Mouse (Mus musculus) layer of hippocampus, adult 2 months (tissue): ENCODE data around the gene Micall1. TPM values are rescaled to one million over a fixed set of nuclear protein-coding genes. Genes with fewer than 3 reads are reported as not detected.

Source experiments
- DNase-seq, 2 experiments: peaks; one replicate each; pipeline ENCODE4 v3.0.0; 2022; ENCODE audit warnings: low spot score in 2 of 2
- H3K27ac ChIP-seq: fragments of 200-600 bp; 2 replicates; pipeline ENCODE4 v1.8.1; 2022
- H3K4me3 ChIP-seq: fragments of 200-600 bp; 2 replicates; pipeline ENCODE4 v1.8.1; 2022; ENCODE audit warnings: mild to moderate bottlenecking
- CTCF ChIP-seq: fragments of 200-600 bp; conservative IDR thresholded peaks from 2 replicates; pipeline ENCODE4 v1.8.1; 2022; ENCODE audit warnings: antibody characterized with exemption, mild to moderate bottlenecking, moderate library complexity
- total RNA-seq, 2 experiments: library from RNA; stranded (reverse); gene quantifications; 2 replicates each; pipeline ENCODE4 v1.2.3; 2021

Gene Micall1
- total RNA-seq, 2 experiments from 2014 or later, result 31.4 to 35.3 TPM

GRCm38 (mm10) chr15:79100391-79100790 lies 8.3 kb upstream of the Micall1 start:
- Histone ChIP-seq H3K4me3 (no peak overlapping the region), H3K27ac (peak overlapping the region; percentile 91)
- TF ChIP-seq CTCF, result no peak
- no peak for DNase-seq

- no peak for TF ChIP-seq CTCF
- H3K27ac ChIP-seq, result peak overlapping the region; percentile 72
- DNase-seq, result no peak
- no peak overlapping the region for H3K4me3 ChIP-seq
Observed at GRCm38 (mm10) chr15:79101531-79101930, 7.2 kb upstream of the Micall1 start.

- Histone ChIP-seq H3K4me3 (no peak overlapping the region), H3K27ac (peak overlapping the region; percentile 73)
- DNase-seq, result no peak
- TF ChIP-seq CTCF, result no peak
Observed at GRCm38 (mm10) chr15:79103264-79103663, 5.4 kb upstream of the Micall1 start.

GRCm38 (mm10) chr15:79105804-79106203 lies 2.9 kb upstream of the Micall1 start:
- DNase-seq, result no peak
- no peak for TF ChIP-seq CTCF
- H3K27ac ChIP-seq, result no peak overlapping the region
- H3K4me3 ChIP-seq, result no peak overlapping the region

GRCm38 (mm10) chr15:79107966-79108365 lies 732 bp upstream of the Micall1 start:
- peak overlapping the region; percentile 96 for H3K27ac ChIP-seq
- H3K4me3 ChIP-seq, result peak overlapping the region; percentile 95
- TF ChIP-seq CTCF, result no peak
- no peak for DNase-seq

- no peak for DNase-seq
- no peak for TF ChIP-seq CTCF
- Histone ChIP-seq H3K27ac (peak overlapping the region; percentile 96), H3K4me3 (peak overlapping the region; percentile 95)
Observed at GRCm38 (mm10) chr15:79109321-79109934, 730 bp downstream of the Micall1 start.

- H3K27ac ChIP-seq, result peak overlapping the region; percentile 96
- DNase-seq, result no peak
- peak overlapping the region; percentile 95 for H3K4me3 ChIP-seq
- no peak for TF ChIP-seq CTCF
Observed at GRCm38 (mm10) chr15:79110031-79110430, 1.3 kb downstream of the Micall1 start.

- Histone ChIP-seq H3K27ac (peak overlapping the region; percentile 96), H3K4me3 (peak overlapping the region; percentile 95)
- TF ChIP-seq CTCF, result no peak
- DNase-seq, result no peak
Observed at GRCm38 (mm10) chr15:79110528-79110927, 1.8 kb downstream of the Micall1 start.

GRCm38 (mm10) chr15:79111774-79112173 lies 3.1 kb downstream of the Micall1 start:
- no peak for TF ChIP-seq CTCF
- peak overlapping the region; percentile 96 for H3K27ac ChIP-seq
- H3K4me3 ChIP-seq, result no peak overlapping the region
- DNase-seq, result no peak

GRCm38 (mm10) chr15:79115276-79115675 lies 6.6 kb downstream of the Micall1 start:
- H3K27ac ChIP-seq, result peak overlapping the region; percentile 14; the same call in 1 of the 2 replicates
- no peak for TF ChIP-seq CTCF
- no peak overlapping the region for H3K4me3 ChIP-seq
- DNase-seq, result no peak

GRCm38 (mm10) chr15:79119491-79119890 lies 10.8 kb downstream of the Micall1 start:
- H3K27ac ChIP-seq, result no peak overlapping the region
- no peak for TF ChIP-seq CTCF
- no peak overlapping the region for H3K4me3 ChIP-seq
- DNase-seq, result no peak

GRCm38 (mm10) chr15:79122119-79122518 lies 13.4 kb downstream of the Micall1 start:
- no peak for DNase-seq
- Histone ChIP-seq H3K27ac (0 out of 2 replicates have a peak overlapping the region, but pooled peaks have one; percentile 1), H3K4me3 (no peak overlapping the region)
- no peak for TF ChIP-seq CTCF

GRCm38 (mm10) chr15:79122546-79122945 lies 13.8 kb downstream of the Micall1 start:
- no peak for DNase-seq
- H3K27ac ChIP-seq, result 0 out of 2 replicates have a peak overlapping the region, but pooled peaks have one; percentile 1
- TF ChIP-seq CTCF, result 0 out of 2 replicates have a peak, but pooled peaks have one; percentile 7
- H3K4me3 ChIP-seq, result no peak overlapping the region

GRCm38 (mm10) chr15:79123751-79124150 lies 15.1 kb downstream of the Micall1 start:
- H3K27ac ChIP-seq, result peak overlapping the region; percentile 47; the same call in 1 of the 2 replicates
- no peak for DNase-seq
- H3K4me3 ChIP-seq, result no peak overlapping the region
- TF ChIP-seq CTCF, result no peak
